11 mouse cellular contexts compared by ENCODE assay signal in genomic region chr6:118561225-118561624, GRCm38 (mm10). TPM values are rescaled to one million over a fixed set of nuclear protein-coding genes. Genes with fewer than 3 reads are reported as not detected.
DNase-seq lines count a peak whose midpoint lies in the region; ATAC-seq and TF ChIP-seq lines count a peak whose summit lies in the region.
"Had no signal": no experiment of that assay in that cellular context is flagged by ENCODE, and none has a peak within 500 bp of the region (broad histone marks: within the 10 kb centered on the region; RNA-seq: fewer than 3 reads in every experiment).

No protein-coding gene starts in this region.

- TF ChIP-seq EP300 in liver, embryonic 14.5 days (IDR thresholded peaks at IDR 0.05; ENCODE audit: low read depth): no peak

- peaks cover 7% of the 10 kb centered on the region; the same call in 1 of the 2 replicates for H3K4me1 ChIP-seq in heart, embryonic 10.5 days
- H3K4me1 ChIP-seq in E14TG2a.4 (replicated peaks; ENCODE audit: low read depth, low read length): peaks cover 14% of the 10 kb centered on the region; the same call in 1 of the 2 replicates
- peaks cover 15% of the 10 kb centered on the region for H3K4me1 ChIP-seq in forebrain, embryonic 14.5 days (ENCODE audit: control insufficient read depth, insufficient read depth, low read length)
- peaks cover 7% of the 10 kb centered on the region in 2 experiments for H3K4me1 ChIP-seq in liver, embryonic 14.5 days (replicated peaks; ENCODE audit: control insufficient read depth in 2 of 2, insufficient read depth in 2 of 2, low read length in 1 of 2)

- peak overlapping the region; percentile 87 for H3K9ac ChIP-seq in forebrain, embryonic 14.5 days (ENCODE audit: low read length)
- peak overlapping the region; percentile 84 for H3K9ac ChIP-seq in liver, embryonic 14.5 days (replicated peaks)

- peak overlapping the region; percentile 95 for H3K4me2 ChIP-seq in forebrain, embryonic 14.5 days (ENCODE audit: low read length)
- H3K4me2 ChIP-seq in liver, embryonic 14.5 days (ENCODE audit: low read depth): peak overlapping the region; percentile 84

- H3K27ac ChIP-seq in heart, embryonic 10.5 days: peak overlapping the region; percentile 92; the same call in 1 of the 2 replicates
- no peak overlapping the region for H3K27ac ChIP-seq in forebrain, embryonic 14.5 days (ENCODE audit: low read depth, low read length)
- H3K27ac ChIP-seq in liver, embryonic 14.5 days: no peak overlapping the region

- TF ChIP-seq CTCF in E14TG2a.4 (conservative IDR thresholded peaks at IDR 0.05; ENCODE audit: low read length): no peak
- TF ChIP-seq CTCF in liver, embryonic 14.5 days (IDR thresholded peaks at IDR 0.05; ENCODE audit: low read depth): no peak

- intact Hi-C loops in heart, postnatal 36 days (cut with DNase I): no loop called here

- DNase-seq in heart, embryonic 10.5 days (ENCODE audit: low spot score): no peak
- DNase-seq in heart, postnatal 36 days: no peak
- no peak for DNase-seq in forebrain, embryonic 14.5 days (ENCODE audit: low spot score)
- no peak for DNase-seq in liver, embryonic 14.5 days (ENCODE audit: low read depth in 3 of 3, low spot score in 3 of 3)
- DNase-seq in spleen, adult 12 weeks (ENCODE audit: low spot score): no peak
- no peak for DNase-seq in adrenal gland, adult 18-20 months (ENCODE audit: low spot score in 2 of 2)
- DNase-seq: B cell, adult 2 months; left cerebral cortex, postnatal 4 days; thymus, adult 18-20 months had no signal

- ATAC-seq in forebrain, embryonic 14.5 days: no peak
- ATAC-seq in liver, embryonic 14.5 days (ENCODE audit: insufficient read depth): no peak
- ATAC-seq in frontal cortex, adult (ENCODE audit: low TSS enrichment): no peak

- peaks cover 30% of the 10 kb centered on the region for H3K36me3 ChIP-seq in heart, embryonic 10.5 days
- peaks cover 28% of the 10 kb centered on the region for H3K36me3 ChIP-seq in E14TG2a.4 (ENCODE audit: insufficient read depth, low read length)
- H3K36me3 ChIP-seq in forebrain, embryonic 14.5 days (ENCODE audit: control insufficient read depth, insufficient read depth, low read length): peaks cover 30% of the 10 kb centered on the region
- H3K36me3 ChIP-seq in liver, embryonic 14.5 days (replicated peaks; ENCODE audit: control insufficient read depth, insufficient read depth, low read depth): peaks cover 5% of the 10 kb centered on the region

- H3K4me3 ChIP-seq in heart, embryonic 10.5 days: peak overlapping the region; percentile 83
- H3K4me3 ChIP-seq in E14TG2a.4 (replicated peaks; ENCODE audit: low read length): peak overlapping the region; percentile 84
- H3K4me3 ChIP-seq in forebrain, embryonic 14.5 days (ENCODE audit: low read depth, low read length): peak overlapping the region; percentile 73
- peak overlapping the region; percentile 78 to 83 for H3K4me3 ChIP-seq in liver, embryonic 14.5 days (ENCODE audit: insufficient read depth in 1 of 2, low read depth in 2 of 2, low read length in 2 of 2)

- 82% methylated on average over 8 of the region's 8 CpGs for WGBS in heart, embryonic 10.5 days
- 82% methylated on average over 8 of the region's 8 CpGs for WGBS in forebrain, embryonic 14.5 days
- WGBS in liver, embryonic 14.5 days (ENCODE audit: insufficient replicate concordance): 48% methylated on average over 8 of the region's 8 CpGs

- H3K27me3 ChIP-seq in heart, embryonic 10.5 days (ENCODE audit: insufficient read depth, poor library complexity, severe bottlenecking): no peaks in the 10 kb centered on the region
- peaks cover 5% of the 10 kb centered on the region; the same call in 1 of the 2 replicates for H3K27me3 ChIP-seq in E14TG2a.4 (ENCODE audit: insufficient read depth, low read length)
- H3K27me3 ChIP-seq in forebrain, embryonic 14.5 days (replicated peaks; ENCODE audit: control insufficient read depth, insufficient read depth, low read length): no peaks in the 10 kb centered on the region
- no peaks in the 10 kb centered on the region for H3K27me3 ChIP-seq in liver, embryonic 14.5 days (ENCODE audit: control insufficient read depth, insufficient read depth, low read length)

- H3K9me3 ChIP-seq in heart, embryonic 10.5 days: no peaks in the 10 kb centered on the region
- no peaks in the 10 kb centered on the region for H3K9me3 ChIP-seq in E14TG2a.4 (ENCODE audit: low read length)
- H3K9me3 ChIP-seq in forebrain, embryonic 14.5 days (replicated peaks; ENCODE audit: control insufficient read depth, low read length): no peaks in the 10 kb centered on the region
- no peaks in the 10 kb centered on the region for H3K9me3 ChIP-seq in liver, embryonic 14.5 days (ENCODE audit: control insufficient read depth, low read length)

RNA-seq across cellular contexts. Expression of gene Ankrd26, which starts 0.8 kb away (rescaled TPM):
- 7.7 and 13.1 TPM in 2 replicates for polyA plus RNA-seq in heart, embryonic 10.5 days (2016; fragmentation: Nextera tagmentation; extraction: Ambion mirVana)
- total RNA-seq in heart, postnatal 36 days (2021): 1 to 10 TPM; 1.8 to 2.0 TPM
- 12.9 and 17.3 TPM in 2 replicates for polyA plus RNA-seq in forebrain, embryonic 14.5 days (2014; fragmentation: Nextera tagmentation; extraction: Ambion mirVana)
- 3.0 and 5.7 TPM in 2 replicates for polyA plus RNA-seq in liver, embryonic 14.5 days (2012; rRNA removed)
- polyA plus RNA-seq in liver, embryonic 14.5 days (2014; fragmentation: Nextera tagmentation; extraction: Ambion mirVana): 5.3 and 6.8 TPM in 2 replicates
- 1 to 10 TPM; 3.0 to 3.5 TPM for total RNA-seq in adrenal gland, adult 18-20 months (2021)
